Mouse (Mus musculus): ENCODE data around the gene Pwp2. TPM values are rescaled to one million over a fixed set of nuclear protein-coding genes. Genes with fewer than 3 reads are reported as not detected.
"Not testable (repeated sequence)": the region's sequence is repeated elsewhere in the genome, so short reads cannot be mapped to it uniquely, and the experiment has no call there.

The Pwp2 gene
- 10 to 100 TPM; 18.5 to 18.7 TPM for total RNA-seq (2021)

DNA sequence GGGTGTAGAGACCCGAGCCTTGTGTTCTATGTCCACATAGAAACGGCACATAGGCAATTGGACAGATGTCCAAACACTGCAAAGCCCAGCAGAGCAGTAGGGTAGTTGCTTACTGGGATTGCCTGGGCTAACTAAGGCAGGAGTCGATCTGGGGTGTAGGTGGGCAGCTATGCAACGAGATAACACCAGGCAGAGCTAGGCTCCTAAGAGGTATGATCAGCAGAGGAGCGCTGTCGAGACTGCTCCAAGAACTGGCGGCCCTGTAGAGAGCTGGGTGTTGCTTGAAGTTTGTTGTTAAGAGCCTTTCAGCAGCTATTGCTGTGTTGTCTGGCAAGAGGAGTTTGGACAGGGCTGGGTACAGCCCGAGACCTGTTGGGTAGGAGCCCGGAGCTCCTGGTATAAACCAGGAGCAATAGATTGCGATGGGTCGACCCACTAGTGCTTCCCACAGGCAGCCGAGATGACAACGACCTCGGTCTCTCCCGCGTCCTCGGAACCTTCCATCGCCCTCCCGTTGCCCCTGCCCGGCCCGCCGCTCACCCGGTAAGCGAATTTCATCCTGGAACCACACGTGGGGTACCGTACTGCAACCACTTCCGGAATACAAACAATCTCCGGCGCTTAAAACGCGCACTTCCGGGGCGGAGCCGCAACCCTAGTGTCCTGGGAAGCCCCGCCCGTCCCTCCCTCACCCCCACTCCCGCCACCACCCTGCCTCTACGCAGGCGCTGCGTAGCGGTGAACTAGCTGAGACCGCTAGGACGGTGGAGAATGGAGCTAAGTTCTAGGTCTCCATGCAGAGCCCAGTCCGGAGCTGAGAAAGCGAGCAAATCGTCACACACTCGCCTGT, at the start of gene Pwp2:
Gene Pwp2 (minus strand): TSS at position 619 of the 850 bp plus-strand sequence.
- intact Hi-C loops (cut with DNase I), result no loop called here
- DNase-seq (ENCODE audit: extremely low spot score in 1 of 2, low spot score in 2 of 2), result peak; percentile 83 to 93

DNA sequence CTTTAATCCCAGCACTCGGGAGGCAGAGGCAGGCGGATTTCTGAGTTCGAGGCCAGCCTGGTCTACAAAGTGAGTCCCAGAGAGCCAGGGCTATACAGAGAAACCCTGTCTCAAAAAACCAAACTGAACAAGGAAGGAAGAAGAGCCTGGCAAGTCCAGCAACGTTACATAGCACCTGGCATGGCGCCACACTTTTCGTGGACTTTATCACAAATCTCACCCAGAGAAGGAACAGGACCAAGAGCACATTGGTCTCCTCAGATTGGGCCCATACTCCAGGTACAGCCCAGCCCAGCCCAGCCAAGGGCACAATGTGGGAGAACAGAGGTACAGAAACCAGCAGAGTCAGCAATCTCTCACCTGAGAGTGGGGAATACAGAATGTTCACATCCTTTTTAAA, 48.8 kb upstream of the Pwp2 start:
- no peak for DNase-seq (ENCODE audit: extremely low spot score in 1 of 2, low spot score in 2 of 2)
- intact Hi-C loops (cut with DNase I), result no loop called here

DNA sequence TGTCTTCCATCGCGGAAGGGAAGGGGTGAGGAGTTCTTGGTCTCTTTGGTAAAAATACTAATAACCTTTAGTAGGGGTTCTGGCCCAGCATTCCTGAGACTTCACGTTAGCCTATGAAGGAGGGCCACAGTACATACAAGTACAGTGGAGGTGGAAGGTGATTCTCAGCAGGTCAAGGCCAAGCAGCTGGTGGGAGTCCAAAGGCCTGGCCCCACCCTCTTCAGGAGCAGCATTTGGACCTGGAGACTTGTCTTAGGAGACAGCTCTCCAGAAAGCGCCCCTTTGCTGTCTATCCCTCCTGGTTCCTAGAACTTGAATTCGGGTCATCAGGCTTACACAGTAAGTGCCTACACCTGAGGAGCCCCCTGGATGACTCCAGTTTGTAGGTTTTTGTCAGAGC, 48.2 kb upstream of the Pwp2 start:
- intact Hi-C loops (cut with DNase I), result no loop called here

DNA sequence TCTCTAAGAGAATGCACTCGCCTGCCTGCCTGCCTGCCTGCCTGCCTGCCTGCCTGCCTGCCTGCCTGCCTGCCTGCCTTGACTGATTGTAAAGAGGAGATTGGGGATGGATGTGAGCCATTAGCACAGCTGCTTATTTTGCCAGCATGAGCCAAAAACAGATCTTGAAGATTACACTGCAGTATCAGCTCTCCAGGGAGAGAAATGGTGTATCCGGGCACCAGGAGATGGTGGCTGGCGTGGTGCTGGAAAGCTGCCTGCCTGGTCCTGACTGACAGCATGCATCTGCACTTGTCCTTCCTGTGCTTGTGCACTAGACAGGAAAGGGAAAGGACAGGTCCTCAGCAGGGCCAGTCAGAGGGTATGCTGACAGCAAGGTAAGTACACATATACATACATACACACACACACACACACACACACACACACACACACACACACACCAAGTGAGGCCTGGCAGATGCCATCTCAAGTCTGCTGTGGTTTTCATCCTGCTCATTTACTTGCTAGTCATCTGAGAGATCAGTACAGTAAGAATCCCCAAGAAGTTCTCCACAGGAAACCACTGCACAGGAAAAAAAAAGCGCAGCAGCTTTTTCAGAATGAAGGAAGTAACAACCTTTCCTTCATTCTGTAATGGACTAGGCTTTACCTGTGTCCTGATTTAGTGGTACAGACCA, 47.5 kb upstream of the Pwp2 start:
- intact Hi-C loops (cut with DNase I), result no loop called here
- no peak for DNase-seq (ENCODE audit: extremely low spot score in 1 of 2, low spot score in 2 of 2)

More for the DNA sequence above, 48.2 kb upstream of the Pwp2 start:
- DNase-seq (ENCODE audit: extremely low spot score in 1 of 2, low spot score in 2 of 2), result no peak

DNA sequence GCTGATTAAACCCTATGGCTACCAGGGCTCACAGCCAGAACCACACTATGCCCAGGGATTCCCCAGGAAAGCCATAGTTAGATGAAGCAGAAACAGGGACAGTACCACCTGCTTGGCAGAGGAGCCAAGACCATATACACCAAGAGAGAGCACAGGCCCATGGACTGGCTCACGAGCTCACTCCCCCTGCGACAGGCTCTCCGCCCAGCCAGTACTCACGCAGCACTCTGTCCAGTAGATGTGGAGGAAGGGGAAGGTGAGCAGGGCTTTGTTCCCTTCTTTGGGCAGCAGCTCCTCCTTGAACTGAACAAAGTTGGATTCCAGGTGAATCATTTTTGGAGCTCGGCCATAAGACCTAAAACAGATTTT, 43.6 kb upstream of the Pwp2 start:
- no peak for DNase-seq (ENCODE audit: extremely low spot score in 1 of 2, low spot score in 2 of 2)
- intact Hi-C loops (cut with DNase I), result no loop called here

DNA sequence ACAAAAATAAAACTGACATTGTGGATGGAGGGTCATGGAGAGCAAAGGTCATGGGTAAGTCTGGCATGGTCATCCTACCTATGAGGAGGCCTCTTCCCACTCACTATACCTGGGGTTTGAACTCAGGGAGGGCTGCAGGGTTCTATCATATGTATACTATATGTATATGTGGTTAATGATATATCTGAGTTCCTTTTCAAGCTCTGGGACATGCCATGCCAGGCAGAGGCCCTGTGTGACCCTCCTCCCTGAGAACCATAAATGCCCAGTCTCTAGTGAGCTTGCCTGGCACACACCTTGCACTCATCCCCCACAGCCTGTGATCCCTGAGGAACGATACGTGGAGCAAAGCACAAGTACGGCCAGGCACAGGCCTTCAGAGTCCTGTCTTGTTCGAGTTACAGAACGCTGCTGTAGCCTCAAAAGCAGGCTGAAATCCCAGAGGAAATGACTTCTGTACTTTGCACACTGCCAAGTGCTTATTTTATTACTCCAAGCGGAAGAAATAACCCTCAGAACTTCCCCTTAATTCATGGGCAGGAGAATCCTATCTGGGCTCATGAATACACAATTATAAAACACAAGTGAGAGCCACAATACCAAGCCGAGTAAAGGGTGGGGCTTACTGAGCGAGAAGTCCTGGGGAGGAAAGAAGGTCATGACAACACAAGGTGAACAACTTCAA, 43.1 kb upstream of the Pwp2 start:
- DNase-seq (ENCODE audit: extremely low spot score in 1 of 2, low spot score in 2 of 2), result no peak
- intact Hi-C loops (cut with DNase I), result no loop called here

DNA sequence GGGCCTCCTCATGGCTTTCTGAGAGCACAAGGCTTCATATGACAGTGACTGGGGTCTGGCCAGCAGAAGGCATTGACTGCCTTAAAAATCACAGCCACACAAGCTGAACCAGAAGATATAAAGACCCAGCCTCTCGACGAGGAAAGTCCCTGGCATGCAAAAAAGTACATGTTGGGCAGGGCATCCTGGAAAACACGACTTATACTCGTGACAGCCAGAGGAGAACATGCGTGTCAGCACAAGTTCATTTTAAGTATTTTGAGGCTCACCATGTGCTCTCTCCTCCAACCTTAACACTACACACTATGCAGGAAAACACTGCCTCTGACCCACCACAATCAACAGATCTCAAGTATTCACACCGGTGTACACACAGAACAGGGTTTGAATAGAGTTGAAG, 39.2 kb upstream of the Pwp2 start:
- intact Hi-C loops (cut with DNase I), result no loop called here

DNA sequence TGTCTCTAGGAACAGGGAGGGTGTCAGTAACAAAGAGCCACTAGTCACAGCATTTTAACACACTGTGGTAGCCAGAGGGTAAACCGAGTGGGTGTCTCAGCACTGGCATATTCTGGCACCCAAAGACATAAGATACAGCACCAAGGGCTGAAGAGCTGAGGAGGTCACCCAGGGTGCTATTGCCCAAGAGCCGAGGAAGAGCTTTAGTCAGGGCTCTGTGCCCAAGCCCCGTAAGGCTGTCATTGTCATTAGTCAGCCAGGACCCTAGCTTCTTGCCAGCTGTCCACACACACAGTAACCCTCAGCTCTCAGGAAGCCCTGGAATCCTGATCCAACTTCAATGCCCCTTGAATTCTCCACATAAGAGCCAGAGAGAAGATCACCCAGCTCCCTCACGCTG, 38.0 kb upstream of the Pwp2 start:
- DNase-seq (ENCODE audit: extremely low spot score in 1 of 2, low spot score in 2 of 2), result no peak
- intact Hi-C loops (cut with DNase I), result no loop called here

More for the DNA sequence above, 39.2 kb upstream of the Pwp2 start:
- no peak for DNase-seq (ENCODE audit: extremely low spot score in 1 of 2, low spot score in 2 of 2)

DNA sequence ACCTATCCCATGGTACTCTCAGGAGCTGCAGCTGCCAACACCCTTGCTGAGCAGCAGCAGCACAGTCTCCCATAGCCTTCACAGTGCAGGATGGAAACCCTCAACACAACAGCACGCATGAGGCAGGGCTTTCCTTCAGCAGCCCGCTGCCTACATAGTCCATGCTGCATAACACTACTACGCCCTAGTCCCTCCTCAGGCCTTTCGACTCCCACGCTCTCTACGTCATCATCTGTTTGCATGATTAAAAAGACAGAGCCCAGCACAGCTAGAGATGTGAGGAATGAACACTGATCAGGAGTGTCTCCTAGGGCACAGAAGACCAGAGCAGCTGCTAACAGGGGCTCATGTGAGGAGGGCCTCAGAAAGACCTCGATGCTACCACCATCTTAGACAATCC, 36.4 kb upstream of the Pwp2 start:
- intact Hi-C loops (cut with DNase I), result no loop called here
- DNase-seq (ENCODE audit: extremely low spot score in 1 of 2, low spot score in 2 of 2), result no peak

DNA sequence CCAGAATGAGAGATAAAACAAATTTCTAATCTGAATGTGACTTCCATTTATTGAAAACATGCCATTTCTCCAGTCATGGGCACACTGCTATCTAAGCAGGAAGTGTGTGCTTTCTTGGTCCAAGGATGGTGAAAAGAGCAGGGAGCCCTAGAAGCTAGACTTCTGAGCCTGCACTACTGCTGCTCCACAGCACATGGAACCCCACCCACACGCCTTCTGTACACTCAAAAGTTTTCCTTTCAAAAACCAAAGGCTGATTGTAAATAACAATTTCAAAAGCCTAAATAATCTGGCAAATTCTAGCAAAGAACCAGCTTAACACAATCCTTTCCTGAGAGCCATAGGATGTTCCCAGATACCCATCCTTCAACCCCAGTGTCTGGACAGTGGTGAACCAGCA, 34.6 kb upstream of the Pwp2 start:
- DNase-seq (ENCODE audit: extremely low spot score in 1 of 2, low spot score in 2 of 2), result no peak
- intact Hi-C loops (cut with DNase I), result no loop called here

DNA sequence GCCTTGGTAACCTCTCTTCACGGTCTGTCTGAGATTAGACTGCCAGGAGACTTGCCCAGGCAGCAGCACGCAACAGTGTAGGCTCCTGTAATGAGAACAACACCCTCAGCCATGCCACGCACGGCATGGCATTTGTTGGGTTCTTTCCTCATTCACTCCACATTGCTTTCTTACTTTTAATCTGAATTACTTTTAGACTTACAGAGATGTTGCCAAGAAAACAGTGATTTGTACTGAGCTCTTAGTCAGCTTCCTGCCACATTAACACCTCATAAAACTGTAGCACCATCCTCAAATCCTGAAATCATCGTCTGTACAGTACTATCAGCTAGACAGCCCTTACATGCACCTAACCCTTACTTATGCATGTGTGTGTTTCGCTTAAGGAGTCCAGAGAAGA, 33.6 kb upstream of the Pwp2 start:
- intact Hi-C loops (cut with DNase I), result no loop called here
- DNase-seq (ENCODE audit: extremely low spot score in 1 of 2, low spot score in 2 of 2), result no peak

DNA sequence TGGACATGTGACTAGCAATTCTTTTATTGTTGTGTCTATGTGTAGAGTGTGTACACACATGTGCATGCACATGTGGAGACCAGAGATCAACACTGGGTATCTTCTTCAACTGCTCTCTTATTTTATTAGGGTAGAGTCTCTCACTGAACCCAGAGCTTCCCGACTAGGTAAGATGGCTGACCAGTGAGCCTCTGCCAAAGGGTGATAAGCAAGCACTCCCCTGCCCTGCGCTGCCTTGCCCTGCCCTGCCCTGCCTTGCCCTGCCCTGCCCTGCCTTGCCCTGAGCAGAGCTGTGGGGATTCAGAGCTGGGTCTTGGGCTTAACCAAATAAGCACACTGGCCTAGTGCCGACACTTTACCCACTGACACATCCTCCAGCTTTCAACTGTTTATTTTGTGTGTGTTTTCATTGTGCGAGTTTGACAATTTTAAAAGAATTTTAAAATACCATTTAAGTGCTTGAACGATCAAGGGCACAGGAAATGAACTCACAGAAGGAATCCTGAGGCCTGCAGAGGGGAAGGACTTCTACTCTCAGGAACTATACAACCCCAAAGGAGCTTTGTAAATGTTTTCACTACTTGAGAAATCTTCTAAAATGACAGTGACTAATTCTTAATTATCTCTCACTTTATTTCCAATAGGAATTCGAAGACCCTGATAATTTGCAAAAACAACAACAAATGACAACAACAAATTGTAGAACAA, 31.6 kb upstream of the Pwp2 start:
- no peak for DNase-seq (ENCODE audit: extremely low spot score in 1 of 2, low spot score in 2 of 2)
- intact Hi-C loops (cut with DNase I), result no loop called here

DNA sequence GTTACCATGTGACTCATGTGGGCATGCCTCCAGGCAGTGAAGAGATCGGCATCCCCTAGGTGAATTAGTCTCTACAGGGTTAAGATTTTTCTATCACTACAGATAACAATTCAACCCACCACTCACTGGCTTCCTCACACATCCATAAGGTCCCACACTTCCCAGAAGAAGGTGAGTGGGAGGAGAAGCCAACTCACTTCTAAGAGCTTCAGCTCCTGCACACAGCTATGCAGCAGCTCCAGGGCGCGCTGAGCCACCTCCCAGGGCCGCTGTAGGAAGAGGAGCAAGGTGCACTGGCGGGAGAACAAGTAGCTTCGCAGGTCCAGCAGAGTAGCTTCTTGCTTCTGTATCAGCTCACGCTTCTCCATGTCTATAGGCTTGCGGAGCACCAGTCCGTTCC, 29.4 kb upstream of the Pwp2 start:
- no peak for DNase-seq (ENCODE audit: extremely low spot score in 1 of 2, low spot score in 2 of 2)

DNA sequence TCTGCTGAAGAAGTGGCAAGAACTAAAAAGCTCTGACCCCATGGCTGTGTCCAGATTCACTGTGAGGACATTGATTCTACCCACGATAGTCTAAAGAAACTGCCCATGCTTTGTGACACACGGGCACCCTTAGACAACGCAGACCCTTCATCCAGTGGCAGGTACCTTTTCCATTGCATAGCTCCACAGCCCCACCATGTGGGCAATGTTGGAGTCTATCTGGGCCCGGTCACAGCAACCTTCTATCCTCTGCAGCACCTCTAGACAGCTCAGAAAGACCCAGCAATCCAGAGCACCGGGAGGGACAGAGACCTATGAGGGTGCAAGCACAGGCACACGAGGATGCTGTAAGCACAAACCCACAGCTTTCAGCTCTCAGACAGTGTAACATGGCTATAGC, 26.4 kb upstream of the Pwp2 start:
- no peak for DNase-seq (ENCODE audit: extremely low spot score in 1 of 2, low spot score in 2 of 2)
- intact Hi-C loops (cut with DNase I), result no loop called here

More for the DNA sequence above, 29.4 kb upstream of the Pwp2 start:
- intact Hi-C loops (cut with DNase I), result no loop called here

DNA sequence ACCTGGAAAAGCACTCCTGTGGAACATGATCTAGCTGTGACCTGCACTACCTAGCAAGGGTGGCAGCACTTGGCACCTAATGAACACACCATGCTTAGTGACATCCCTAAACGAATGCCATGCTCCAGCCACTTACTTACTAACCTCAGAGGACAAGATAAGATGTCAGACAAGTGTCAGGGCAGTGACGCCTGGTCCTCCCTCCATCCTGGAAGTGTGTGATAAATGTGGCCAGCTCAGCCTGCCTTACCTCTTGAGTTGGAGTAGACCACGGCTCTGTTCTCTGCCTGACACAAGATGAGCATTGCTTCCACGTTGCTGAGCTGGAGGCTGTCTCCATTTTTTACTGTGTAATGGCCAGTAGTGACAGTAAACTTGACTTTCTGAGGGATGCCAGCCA, 16.2 kb upstream of the Pwp2 start:
- DNase-seq (ENCODE audit: extremely low spot score in 1 of 2, low spot score in 2 of 2), result no peak
- intact Hi-C loops (cut with DNase I), result no loop called here

DNA sequence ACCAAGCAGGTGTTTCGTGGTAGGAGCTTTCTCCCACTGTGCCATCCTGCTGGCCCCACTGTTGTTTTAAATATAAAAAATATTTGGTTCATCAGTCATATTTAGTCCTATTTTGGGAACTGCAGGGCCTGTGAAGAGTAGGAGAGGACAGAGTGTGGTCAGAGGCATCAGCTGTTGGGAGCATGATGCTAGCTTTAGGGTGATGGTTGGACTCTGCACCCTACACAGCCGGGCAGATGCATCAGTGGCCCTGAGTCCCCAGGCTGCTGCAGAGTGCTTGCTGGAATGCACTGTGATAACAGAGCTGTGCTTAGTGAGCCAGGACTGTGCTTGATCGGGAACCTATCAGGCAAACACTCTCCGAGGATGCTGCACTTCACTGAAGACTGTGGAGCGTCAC, 8.0 kb upstream of the Pwp2 start:
- intact Hi-C loops (cut with DNase I), result loop anchor here (5.0 kb wide), 1 partner anchor 209 kb away; no protein-coding TSS in a partner anchor
- DNase-seq (ENCODE audit: extremely low spot score in 1 of 2, low spot score in 2 of 2), result no peak

DNA sequence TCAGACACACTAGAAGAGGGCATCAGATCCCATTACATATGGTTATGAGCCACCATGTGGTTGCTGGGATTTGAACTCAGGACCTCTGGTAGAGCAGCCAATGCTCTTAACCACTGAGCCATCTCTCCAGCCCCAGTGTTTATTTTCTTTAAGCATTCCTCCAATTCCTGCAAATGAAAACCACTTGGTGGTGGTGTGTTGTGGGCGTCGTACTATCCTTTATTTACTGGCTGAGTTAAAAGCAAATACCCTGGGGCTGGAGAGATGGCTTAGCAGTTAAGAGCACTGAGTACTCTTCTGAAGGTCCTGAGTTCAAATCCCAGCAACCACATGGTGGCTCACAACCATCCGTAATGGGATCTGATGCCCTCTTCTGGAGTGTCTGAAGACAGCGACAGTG, 1.1 kb upstream of the Pwp2 start:
- DNase-seq (ENCODE audit: extremely low spot score in 1 of 2, low spot score in 2 of 2); intact Hi-C loops (cut with DNase I): not testable (repeated sequence)

DNA sequence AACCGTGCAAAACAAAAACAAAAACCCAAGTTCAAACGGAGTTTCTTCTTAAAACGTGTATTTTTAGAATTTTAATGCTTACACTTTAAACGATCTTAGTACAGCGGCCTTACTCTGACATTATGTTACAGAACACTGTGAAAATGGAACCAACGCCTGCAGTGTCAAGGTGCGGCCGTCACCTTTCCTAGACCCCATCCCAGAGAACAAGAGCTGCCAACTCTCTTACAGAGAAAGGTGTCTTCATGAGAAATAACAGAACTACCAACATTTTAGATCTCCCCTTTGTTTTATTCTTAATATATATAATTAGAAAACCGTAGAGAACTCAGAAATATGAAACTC, 404 bp upstream of the Pwp2 start:
- DNase-seq (ENCODE audit: extremely low spot score in 1 of 2, low spot score in 2 of 2), result no peak
- intact Hi-C loops (cut with DNase I), result no loop called here

DNA sequence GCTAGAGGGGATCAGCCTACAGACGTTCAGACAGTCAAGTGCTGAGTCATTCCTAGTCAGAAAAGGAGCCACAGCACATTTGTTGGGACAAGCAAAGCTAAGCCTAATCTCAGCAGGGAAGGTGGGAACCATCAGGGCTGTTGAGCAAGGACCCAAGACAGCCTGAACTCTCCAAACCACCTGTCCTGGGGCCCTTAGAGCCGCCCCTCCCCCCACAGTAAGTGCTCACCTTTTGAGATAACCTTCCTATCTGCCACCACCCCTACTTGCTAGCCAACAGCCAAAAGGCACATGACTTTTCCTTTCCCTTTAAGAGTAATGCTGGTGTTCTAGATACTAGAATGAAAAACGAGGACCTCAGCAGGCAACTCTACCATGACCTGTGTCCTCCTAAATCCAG, 1.4 kb downstream of the Pwp2 start:
- DNase-seq (ENCODE audit: extremely low spot score in 1 of 2, low spot score in 2 of 2), result no peak
- intact Hi-C loops (cut with DNase I), result no loop called here

All from left cerebral cortex, postnatal 10 days (tissue).